Mouse (Mus musculus) liver, embryonic 16.5 days (tissue): ENCODE results near the gene Col24a1. TPM values are rescaled to one million over a fixed set of nuclear protein-coding genes. Genes with fewer than 3 reads are reported as not detected.

ENCODE experiments used
- ATAC-seq: fragments of 200-750 bp; cut with Nextera tagmentation; 2 replicates; pipeline ENCODE4 v1.8.0; 2017; ENCODE audit warnings: low read depth, mild to moderate bottlenecking, moderate number of reproducible peaks, moderate library complexity
- H3K27ac ChIP-seq: fragments of 300-500 bp; sonication (generic); 2 replicates; pipeline ENCODE4 v1.5.1; 2014; ENCODE audit warnings: mild to moderate bottlenecking, low read length
- H3K27me3 ChIP-seq: fragments of 300-500 bp; sonication (generic); 2 replicates; pipeline ENCODE4 v1.6.1; 2014; ENCODE audit warnings: low read depth, low read length, mixed read lengths; ENCODE audit not compliant: control insufficient read depth, insufficient read depth
- H3K36me3 ChIP-seq: fragments of 300-500 bp; sonication (generic); 2 replicates; pipeline ENCODE4 v1.6.1; 2014; ENCODE audit warnings: mild to moderate bottlenecking; ENCODE audit not compliant: control insufficient read depth, insufficient read depth
- H3K4me1 ChIP-seq: fragments of 300-500 bp; sonication (generic); 2 replicates; pipeline ENCODE4 v1.6.1; 2014; ENCODE audit warnings: low read depth, low read length, mixed read lengths; ENCODE audit not compliant: control insufficient read depth
- H3K4me2 ChIP-seq: fragments of 300-500 bp; sonication (generic); 2 replicates; pipeline ENCODE4 v1.6.1; 2014; ENCODE audit warnings: low read depth, low read length, mixed read lengths
- H3K4me3 ChIP-seq: fragments of 300-500 bp; sonication (generic); 2 replicates; pipeline ENCODE4 v1.5.1; 2014; ENCODE audit warnings: low read depth, mild to moderate bottlenecking, low read length
- H3K9ac ChIP-seq: fragments of 300-500 bp; sonication (generic); 2 replicates; pipeline ENCODE4 v1.6.1; 2014; ENCODE audit warnings: low read depth, low read length
- H3K9me3 ChIP-seq: fragments of 300-500 bp; sonication (generic); replicated peaks from 2 replicates; pipeline ENCODE4 v1.6.1; 2016; ENCODE audit warnings: low read length; ENCODE audit not compliant: control insufficient read depth
- WGBS: fragments of 180-500 bp; shearing (Covaris S2); extraction: QIAGEN DNeasy Blood & Tissue Kit; methylation state at CpG from one replicate; pipeline ENCODE4 v1.1.7; 2014; ENCODE audit not compliant: insufficient replicate concordance; 5-methylcytosine and 5-hydroxymethylcytosine counted together
- polyA plus RNA-seq: library from polyadenylated mRNA; unstranded; fragments of >200 nt; fragmentation: Nextera tagmentation; extraction: Ambion mirVana; gene quantifications from 2 replicates; pipeline ENCODE4 v1.2.1, GENCODE M21; 2015

The Col24a1 gene
- polyA plus RNA-seq, 1 experiment from 2014 or later, result 0.65 TPM

DNA sequence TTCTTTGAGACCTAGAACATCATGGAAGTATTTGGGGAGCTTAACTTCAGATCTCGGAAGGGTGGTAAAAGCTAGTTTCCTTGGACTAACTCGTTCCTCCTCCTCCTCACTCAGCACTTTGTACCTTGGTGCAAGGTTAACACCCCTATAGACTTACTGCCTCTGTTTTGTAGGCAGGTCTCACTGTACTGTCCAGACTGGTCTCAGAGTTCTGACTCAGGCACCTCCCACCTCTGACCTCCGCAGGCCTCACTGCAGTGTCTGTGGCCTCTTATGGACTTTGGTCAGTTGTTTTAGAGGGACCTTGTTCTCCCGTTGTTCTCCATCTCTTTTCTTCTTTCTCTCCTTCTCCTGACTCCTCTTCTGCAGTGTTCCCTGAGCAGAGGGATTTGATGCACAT, 290.8 kb downstream of the Col24a1 start:
- no peak overlapping the region for H3K27ac ChIP-seq
- H3K36me3 ChIP-seq, result peaks cover 8% of the 10 kb centered on the region
- ATAC-seq, result peak; percentile 59
- 66% methylated on average over 4 of the region's 4 CpGs for WGBS
- no peak overlapping the region for H3K4me2 ChIP-seq
- H3K4me3 ChIP-seq, result no peak overlapping the region
- H3K9ac ChIP-seq, result no peak overlapping the region
- H3K27me3 ChIP-seq, result no peaks in the 10 kb centered on the region
- no peaks in the 10 kb centered on the region for H3K9me3 ChIP-seq
- H3K4me1 ChIP-seq, result 0 out of 2 replicates have a peak, but pooled peaks cover 2% of the 10 kb centered on the region

DNA sequence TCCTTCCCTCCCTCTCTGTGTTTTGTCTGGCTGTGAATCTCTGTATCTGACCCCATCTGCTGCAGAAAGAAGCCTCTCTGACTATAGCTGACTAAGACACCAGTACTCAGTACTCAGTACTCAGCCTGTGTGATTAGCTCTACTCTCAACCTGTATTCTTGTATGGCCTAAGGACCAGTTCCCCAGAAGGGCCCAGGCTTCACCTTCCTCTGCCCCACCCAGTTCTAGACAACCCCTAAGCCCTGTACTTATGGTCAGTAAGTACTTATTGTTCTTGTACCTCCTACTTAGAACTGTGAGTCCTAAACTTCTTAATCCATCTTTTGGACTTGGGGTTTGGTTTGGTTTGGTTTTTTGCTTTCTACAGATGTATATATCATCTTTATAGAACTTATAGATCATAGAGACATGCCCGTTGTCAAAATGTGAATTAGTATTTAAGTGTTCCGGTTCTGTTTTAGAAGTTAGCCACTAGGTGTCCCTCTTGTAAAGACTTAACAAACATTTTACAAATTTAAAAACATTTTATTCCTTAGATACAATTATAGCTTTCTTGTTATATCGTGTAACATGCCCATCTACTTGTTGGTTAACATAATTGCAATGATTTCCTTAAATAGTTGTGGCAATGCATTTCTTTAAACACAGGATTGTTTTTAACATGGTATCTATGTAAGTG, 291.4 kb downstream of the Col24a1 start:
- H3K9me3 ChIP-seq, result no peaks in the 10 kb centered on the region
- H3K36me3 ChIP-seq, result peaks cover 8% of the 10 kb centered on the region
- H3K27me3 ChIP-seq, result no peaks in the 10 kb centered on the region
- no peak overlapping the region for H3K27ac ChIP-seq
- H3K9ac ChIP-seq, result no peak overlapping the region
- no peak overlapping the region for H3K4me3 ChIP-seq
- no peak overlapping the region for H3K4me2 ChIP-seq
- 50% methylated on average over 3 of the region's 3 CpGs for WGBS
- 0 out of 2 replicates have a peak, but pooled peaks cover 2% of the 10 kb centered on the region for H3K4me1 ChIP-seq
- ATAC-seq, result no peak

DNA sequence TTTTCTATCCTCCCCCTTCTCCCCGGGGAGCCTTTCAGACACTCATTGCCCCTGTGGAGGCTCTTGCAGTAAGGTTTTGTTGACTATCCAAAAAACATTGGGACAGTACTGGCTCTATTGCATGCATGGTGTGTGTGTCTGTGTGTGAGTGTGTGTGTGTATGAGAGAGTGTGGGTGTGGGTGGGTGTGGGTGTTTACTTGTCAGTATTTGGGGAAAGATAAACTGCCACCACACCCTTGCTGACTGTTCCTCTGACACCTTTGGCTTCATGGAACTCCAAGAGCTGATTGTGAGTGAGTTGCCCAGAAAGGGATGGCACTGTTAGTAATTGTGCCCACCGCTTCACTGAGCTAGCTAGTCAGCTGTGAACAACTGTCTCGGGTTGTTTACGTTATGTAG, 298.3 kb downstream of the Col24a1 start:
- ATAC-seq, result peak; percentile 98
- WGBS, result 71% methylated on average over 4 of the region's 4 CpGs
- Histone ChIP-seq H3K36me3 (peaks cover 9% of the 10 kb centered on the region), H3K27me3 (no peaks in the 10 kb centered on the region), H3K4me3 (peak overlapping the region; percentile 36), H3K27ac (peak overlapping the region; percentile 72), H3K4me2 (peak overlapping the region; percentile 45), H3K9ac (peak overlapping the region; percentile 25; the same call in 1 of the 2 replicates), H3K4me1 (peaks cover 17% of the 10 kb centered on the region), H3K9me3 (no peaks in the 10 kb centered on the region)

DNA sequence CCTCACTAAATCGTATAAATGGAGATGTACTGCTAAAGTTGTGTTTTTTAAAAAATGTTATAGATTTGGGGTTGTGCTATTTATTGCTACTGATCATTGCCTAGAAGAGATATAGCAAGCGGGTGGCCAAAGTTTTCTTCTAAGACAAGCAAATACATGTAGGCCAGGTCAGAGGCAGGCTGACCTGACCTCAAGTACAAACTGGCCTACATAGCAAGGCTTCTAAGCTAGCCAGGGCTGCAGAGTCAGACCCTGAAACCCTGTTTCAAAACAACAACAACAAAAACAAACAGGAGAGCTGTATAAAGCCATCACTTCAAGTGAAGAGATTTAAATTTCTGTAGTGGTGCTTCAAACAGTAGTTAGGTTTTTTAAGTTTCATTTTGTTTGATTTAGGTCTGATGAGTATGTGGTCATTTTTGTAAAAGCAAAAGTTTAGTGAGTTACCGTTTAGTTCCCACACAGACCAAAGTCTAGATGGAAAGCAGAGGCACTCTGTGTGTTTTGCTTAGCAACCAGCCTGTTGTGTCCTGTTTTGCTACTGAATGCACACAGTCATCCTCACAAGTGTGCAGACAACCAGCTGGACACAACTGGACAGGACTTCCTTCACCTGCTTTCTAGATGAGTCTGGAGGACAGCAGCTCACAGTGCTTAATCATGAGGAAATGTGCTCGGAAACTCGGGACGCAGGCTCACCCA, 299.7 kb downstream of the Col24a1 start:
- Histone ChIP-seq H3K4me2 (no peak overlapping the region), H3K4me1 (peaks cover 17% of the 10 kb centered on the region), H3K36me3 (peaks cover 6% of the 10 kb centered on the region), H3K27ac (peak overlapping the region; percentile 68), H3K9ac (no peak overlapping the region), H3K9me3 (no peaks in the 10 kb centered on the region), H3K27me3 (no peaks in the 10 kb centered on the region), H3K4me3 (no peak overlapping the region)
- ATAC-seq, result no peak
- WGBS, result 83% methylated on average over 6 of the region's 6 CpGs

DNA sequence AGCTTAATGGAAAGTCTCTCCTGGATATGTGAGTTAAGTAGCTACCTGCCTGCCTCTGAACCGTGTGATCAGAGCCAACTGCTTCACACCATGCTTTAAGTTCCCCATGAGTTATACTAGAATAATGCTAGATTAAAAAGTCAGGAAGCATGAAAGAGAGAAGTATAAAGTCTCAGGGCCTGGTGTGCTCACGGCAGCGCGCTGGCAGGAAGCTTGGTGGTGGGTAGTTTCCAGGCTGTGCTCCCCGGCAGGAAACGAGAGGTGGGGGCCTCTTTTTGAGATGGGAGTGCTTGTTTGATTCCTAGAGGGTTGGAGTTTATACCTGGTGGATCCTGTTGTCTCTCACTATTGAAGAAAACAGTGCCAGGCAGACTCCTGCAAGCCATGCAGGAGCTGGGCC, 303.1 kb downstream of the Col24a1 start:
- Histone ChIP-seq H3K4me3 (no peak overlapping the region), H3K27me3 (no peaks in the 10 kb centered on the region), H3K36me3 (peaks cover 6% of the 10 kb centered on the region), H3K4me2 (no peak overlapping the region), H3K4me1 (peaks cover 10% of the 10 kb centered on the region), H3K9me3 (no peaks in the 10 kb centered on the region), H3K27ac (no peak overlapping the region), H3K9ac (no peak overlapping the region)
- no peak for ATAC-seq
- 59% methylated on average over 6 of the region's 6 CpGs for WGBS

DNA sequence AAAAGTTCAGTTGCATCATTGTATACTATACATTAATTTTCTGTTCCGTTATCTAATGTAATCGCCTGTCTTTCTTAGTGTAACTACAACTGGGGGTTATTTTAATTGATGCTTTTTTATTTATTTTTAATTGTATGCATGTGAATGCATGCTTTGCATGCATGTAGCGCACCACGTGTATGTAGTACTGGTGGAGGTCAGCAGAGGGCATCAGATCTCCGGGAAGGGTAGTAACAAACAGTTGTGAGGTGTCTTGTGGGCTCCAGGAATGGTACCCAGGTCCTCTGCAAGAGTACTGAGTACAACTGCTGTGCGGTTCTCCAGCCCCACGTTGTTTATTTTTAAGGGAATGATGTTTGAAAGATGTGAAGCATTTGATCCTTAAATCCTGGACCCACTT, 306.8 kb downstream of the Col24a1 start:
- Histone ChIP-seq H3K27ac (no peak overlapping the region), H3K36me3 (peaks cover 6% of the 10 kb centered on the region), H3K4me3 (no peak overlapping the region), H3K27me3 (no peaks in the 10 kb centered on the region), H3K9ac (no peak overlapping the region), H3K4me1 (peaks cover 2% of the 10 kb centered on the region), H3K9me3 (no peaks in the 10 kb centered on the region), H3K4me2 (no peak overlapping the region)
- no peak for ATAC-seq
- whole genome bisulfite sequencing, result 76% methylated on average over 7 of the region's 7 CpGs

DNA sequence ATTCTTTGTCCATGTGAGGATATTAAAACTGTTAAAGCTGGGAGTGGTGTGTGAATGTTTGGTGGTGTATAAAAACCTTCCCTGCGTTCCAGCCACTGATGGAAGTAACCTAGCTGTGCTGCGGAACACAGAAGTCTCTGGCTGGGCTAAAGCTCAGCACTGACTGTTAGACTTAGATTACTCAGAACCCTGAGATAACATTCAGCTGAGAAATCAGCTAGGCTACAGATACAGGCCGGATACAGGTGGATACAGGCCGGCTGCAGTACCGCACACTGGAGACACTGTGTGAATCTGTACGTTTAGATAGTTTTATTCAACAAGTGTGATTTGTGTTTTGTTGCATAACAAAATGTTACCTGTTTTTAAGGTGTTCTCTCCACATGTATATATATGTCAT, 308.5 kb downstream of the Col24a1 start:
- no peak for ATAC-seq
- 60% methylated on average over 6 of the region's 6 CpGs for WGBS

DNA sequence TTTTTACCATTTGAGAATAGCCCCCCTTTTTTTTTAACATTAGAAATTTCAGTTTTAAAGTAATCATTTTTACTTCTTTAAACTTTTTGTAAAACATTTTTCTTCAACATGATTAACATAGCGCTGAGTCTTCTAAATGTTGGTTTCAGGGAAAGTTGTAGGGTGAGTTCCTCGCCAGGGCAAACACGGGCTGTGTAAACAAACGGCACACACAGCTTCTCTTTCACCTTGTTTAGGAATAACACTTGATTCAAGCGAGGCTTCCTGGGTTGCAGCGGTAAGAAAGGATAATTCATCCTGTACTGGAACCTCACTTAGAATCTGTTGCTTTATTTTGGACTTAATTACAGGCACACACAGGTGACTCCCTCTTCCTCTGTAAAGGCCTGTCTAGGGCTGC, 309.1 kb downstream of the Col24a1 start:
- no peak overlapping the region for H3K4me3 ChIP-seq
- peaks cover 9% of the 10 kb centered on the region; the same call in 1 of the 2 replicates for H3K36me3 ChIP-seq
- peaks cover 2% of the 10 kb centered on the region for H3K4me1 ChIP-seq
- no peak for ATAC-seq
- no peak overlapping the region for H3K4me2 ChIP-seq
- H3K9ac ChIP-seq, result no peak overlapping the region
- H3K27ac ChIP-seq, result 0 out of 2 replicates have a peak overlapping the region, but pooled peaks have one; percentile 0
- H3K27me3 ChIP-seq, result no peaks in the 10 kb centered on the region
- WGBS, result 71% methylated on average over 6 of the region's 6 CpGs
- no peaks in the 10 kb centered on the region for H3K9me3 ChIP-seq

More for the DNA sequence above, 308.5 kb downstream of the Col24a1 start:
- H3K4me3 ChIP-seq, result no peak overlapping the region
- no peaks in the 10 kb centered on the region for H3K27me3 ChIP-seq
- no peak overlapping the region for H3K27ac ChIP-seq
- H3K36me3 ChIP-seq, result peaks cover 9% of the 10 kb centered on the region; the same call in 1 of the 2 replicates
- no peak overlapping the region for H3K9ac ChIP-seq
- H3K9me3 ChIP-seq, result no peaks in the 10 kb centered on the region
- peaks cover 2% of the 10 kb centered on the region for H3K4me1 ChIP-seq
- H3K4me2 ChIP-seq, result no peak overlapping the region
